Mouse (Mus musculus) hindbrain, postnatal 0 days (tissue): ENCODE results near the gene Flvcr2. TPM values are rescaled to one million over a fixed set of nuclear protein-coding genes. Genes with fewer than 3 reads are reported as not detected.
"Not testable (repeated sequence)": the region's sequence is repeated elsewhere in the genome, so short reads cannot be mapped to it uniquely, and the experiment has no call there.

Experiments
- ATAC-seq: fragments of 200-750 bp; cut with Nextera tagmentation; 2 replicates; pipeline ENCODE4 v1.8.0; 2017; ENCODE audit warnings: mild to moderate bottlenecking, moderate TSS enrichment, moderate library complexity
- DNase-seq: peaks from one replicate; pipeline ENCODE4 v3.0.0-alpha.2; 2015; ENCODE audit warnings: low spot score
- H3K27ac ChIP-seq: fragments of 300-500 bp; sonication (generic); 2 replicates; pipeline ENCODE4 v1.5.1; 2014; ENCODE audit warnings: mild to moderate bottlenecking
- H3K27me3 ChIP-seq: fragments of 300-500 bp; sonication (generic); 2 replicates; pipeline ENCODE4 v1.6.1; 2014; ENCODE audit warnings: low read length, mixed read lengths; ENCODE audit not compliant: insufficient read depth
- H3K36me3 ChIP-seq: fragments of 300-500 bp; sonication (generic); 2 replicates; pipeline ENCODE4 v1.6.1; 2014; ENCODE audit warnings: low read length, mixed read lengths; ENCODE audit not compliant: insufficient read depth
- H3K4me1 ChIP-seq: fragments of 300-500 bp; sonication (generic); 2 replicates; pipeline ENCODE4 v1.6.1; 2014; ENCODE audit warnings: antibody characterized with exemption, low read length, mixed read lengths; ENCODE audit not compliant: insufficient read depth
- H3K4me2 ChIP-seq: fragments of 300-500 bp; sonication (generic); 2 replicates; pipeline ENCODE4 v1.6.1; 2014; ENCODE audit warnings: low read depth, mild to moderate bottlenecking, low read length, moderate library complexity, mixed read lengths
- H3K4me3 ChIP-seq: fragments of 300-500 bp; sonication (generic); 2 replicates; pipeline ENCODE4 v1.5.1; 2014; ENCODE audit warnings: low read length
- H3K9ac ChIP-seq: fragments of 300-500 bp; sonication (generic); replicated peaks from 2 replicates; pipeline ENCODE4 v1.6.1; 2014; ENCODE audit warnings: mild to moderate bottlenecking, low read length, moderate library complexity, mixed read lengths
- H3K9me3 ChIP-seq: fragments of 300-500 bp; sonication (generic); 2 replicates; pipeline ENCODE4 v1.6.1; 2016; ENCODE audit warnings: low read length, mixed read lengths
- CTCF ChIP-seq: IDR thresholded peaks from 2 replicates; pipeline ENCODE4 v1.5.1; 2016; ENCODE audit warnings: antibody characterized with exemption, control low read depth, low read depth
- WGBS: fragments of 180-500 bp; shearing (Covaris S2); extraction: QIAGEN DNeasy Blood & Tissue Kit; methylation state at CpG from one replicate; pipeline ENCODE4 v1.1.7; 2014; 5-methylcytosine and 5-hydroxymethylcytosine counted together
- polyA plus RNA-seq: library from polyadenylated mRNA; unstranded; fragments of >200 nt; fragmentation: Nextera tagmentation; extraction: Ambion mirVana; gene quantifications from 2 replicates; pipeline ENCODE4 v1.2.1, GENCODE M21; 2015
- total RNA-seq: library from RNA; depleted of rRNA; stranded (reverse); fragments of >200 nt; gene quantifications from 2 replicates; pipeline ENCODE4 v1.2.3, GENCODE M21; 2014; rRNA removed

The Flvcr2 gene
- total RNA-seq (4.1 and 9.5 TPM in 2 replicates), polyA plus RNA-seq (4.1 and 4.3 TPM in 2 replicates)

DNA sequence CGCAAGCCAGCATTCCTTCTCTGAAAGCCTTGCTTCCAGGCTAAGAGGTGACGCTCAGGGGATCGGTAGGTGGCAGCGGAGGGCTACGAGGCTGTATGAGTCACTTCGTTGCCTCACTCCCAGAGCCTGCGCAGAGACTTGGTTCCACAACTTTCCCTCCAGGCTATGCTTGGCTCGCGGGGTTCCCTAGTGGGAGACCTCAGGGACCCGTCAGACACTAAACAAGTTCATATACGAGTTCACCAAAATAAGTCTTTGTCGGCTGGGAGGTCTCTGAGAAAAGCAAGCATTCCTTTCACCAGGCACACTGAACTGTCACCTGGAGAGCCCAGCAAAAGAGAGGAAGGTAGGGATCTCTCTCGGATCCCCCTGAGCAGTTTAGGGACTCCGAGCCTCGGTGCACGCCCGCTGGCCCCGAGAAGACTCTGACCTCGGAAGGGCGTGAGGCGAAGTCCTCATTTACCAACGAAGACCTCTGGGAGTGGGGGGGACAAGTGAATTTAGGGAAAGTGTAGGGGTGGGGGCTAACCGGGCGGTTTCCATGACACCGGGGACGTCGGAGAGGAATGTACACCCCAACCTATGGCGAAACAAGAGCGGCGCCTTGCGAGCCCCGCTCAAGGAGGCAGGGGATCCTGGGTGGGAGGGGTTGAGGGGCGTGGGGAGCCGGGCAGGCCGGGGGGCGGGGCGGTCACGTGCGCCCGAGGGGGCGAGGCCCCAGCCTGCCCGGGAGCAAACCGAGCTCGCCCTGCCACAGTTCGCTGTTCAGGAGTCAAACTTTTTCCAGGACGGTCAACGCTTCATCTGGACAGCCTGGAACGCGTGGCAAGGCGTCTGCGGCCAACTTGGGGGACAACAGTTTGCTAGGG lies at the start of gene Flvcr2:
Gene Flvcr2, plus strand, starts transcription at position 713 of the 869 bp plus-strand sequence.
- 1% methylated on average over 47 of the region's 51 CpGs for WGBS
- Histone ChIP-seq H3K4me2 (peak within 1 kb of the TSS; percentile 95), H3K27ac (no peak within 1 kb of the TSS), H3K9ac (peak within 1 kb of the TSS; percentile 21; the same call in 1 of the 2 replicates), H3K9me3 (no peaks in the 10 kb centered on the region), H3K36me3 (no peaks in the 10 kb centered on the region), H3K4me3 (peak within 1 kb of the TSS; percentile 42), H3K4me1 (peaks cover 8% of the 10 kb centered on the region), H3K27me3 (no peaks in the 10 kb centered on the region)
- TF ChIP-seq CTCF = peak; percentile 88
- peak; percentile 85 for DNase-seq
- ATAC-seq = peak; percentile 87

DNA sequence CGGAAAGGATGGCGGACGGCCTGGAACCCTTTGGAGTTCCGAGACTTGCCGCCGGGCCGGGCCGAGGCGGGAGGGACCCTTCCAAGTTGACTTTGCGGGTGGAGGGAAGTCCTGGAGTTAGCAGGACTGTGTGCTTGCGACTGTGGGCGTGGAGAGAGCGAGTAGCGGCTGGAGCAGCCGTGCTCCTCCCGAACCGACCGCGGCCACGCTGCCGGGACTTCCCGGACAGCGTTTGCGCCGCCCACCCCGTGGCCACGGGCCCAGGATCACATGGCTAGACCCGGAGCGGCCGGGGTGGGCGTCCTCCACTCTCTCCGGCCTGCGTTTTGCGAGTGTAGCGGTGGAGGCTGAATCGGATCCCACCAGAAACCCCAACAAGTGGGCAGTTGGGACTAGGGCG lies 48.2 kb upstream of the Flvcr2 start:
- ATAC-seq = peak; percentile 86
- H3K27ac ChIP-seq = not testable (repeated sequence)
- 41% methylated on average over 9 of the region's 37 CpGs for WGBS

DNA sequence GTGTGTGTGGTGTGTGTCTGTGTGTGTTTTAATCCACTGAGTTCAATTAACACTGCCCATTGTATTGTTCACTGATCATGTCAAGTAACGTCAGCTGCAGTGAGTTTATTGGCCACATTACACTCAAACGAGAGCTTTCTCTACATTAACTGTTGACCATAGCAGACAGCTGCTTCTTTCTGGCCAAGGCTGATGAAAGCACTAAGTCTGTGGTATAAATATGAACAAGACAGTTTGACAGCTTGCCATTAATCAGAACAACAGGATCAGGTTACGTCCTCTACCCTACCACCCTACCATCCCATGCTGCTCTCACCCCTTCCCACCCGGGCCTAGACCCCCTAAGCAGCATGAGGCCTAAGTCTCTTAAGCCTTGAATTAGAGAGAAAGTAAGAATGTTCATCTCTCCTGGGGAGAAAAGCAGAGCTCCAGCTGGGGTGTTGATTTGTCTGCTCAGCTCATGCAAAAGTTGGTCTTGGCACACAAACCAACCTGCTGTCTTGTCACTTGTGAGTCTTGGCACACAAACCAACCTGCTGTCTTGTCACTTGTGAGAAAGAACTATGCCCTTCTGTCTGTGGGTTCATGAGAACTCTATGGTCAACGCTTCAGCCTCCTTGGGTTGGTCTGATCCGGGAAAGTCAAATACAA lies 46.0 kb upstream of the Flvcr2 start:
- Histone ChIP-seq H3K27me3 (no peaks in the 10 kb centered on the region), H3K27ac (peak overlapping the region; percentile 27; the same call in 1 of the 2 replicates), H3K4me1 (peaks cover 4% of the 10 kb centered on the region; the same call in 1 of the 2 replicates), H3K4me2 (no peak overlapping the region), H3K9me3 (no peaks in the 10 kb centered on the region), H3K4me3 (no peak overlapping the region), H3K9ac (no peak overlapping the region), H3K36me3 (no peaks in the 10 kb centered on the region)
- DNase-seq (peak; percentile 76), ATAC-seq (peak; percentile 44; the same call in 1 of the 2 replicates)
- WGBS = 45% methylated on average over 6 of the region's 6 CpGs
- TF ChIP-seq CTCF = no peak

More for the DNA sequence above, 48.2 kb upstream of the Flvcr2 start:
- not testable (repeated sequence) for H3K9me3 ChIP-seq, DNase-seq, H3K9ac ChIP-seq, H3K27me3 ChIP-seq, H3K36me3 ChIP-seq, H3K4me3 ChIP-seq, H3K4me1 ChIP-seq
- peak overlapping the region; percentile 37; the same call in 1 of the 2 replicates for H3K4me2 ChIP-seq

DNA sequence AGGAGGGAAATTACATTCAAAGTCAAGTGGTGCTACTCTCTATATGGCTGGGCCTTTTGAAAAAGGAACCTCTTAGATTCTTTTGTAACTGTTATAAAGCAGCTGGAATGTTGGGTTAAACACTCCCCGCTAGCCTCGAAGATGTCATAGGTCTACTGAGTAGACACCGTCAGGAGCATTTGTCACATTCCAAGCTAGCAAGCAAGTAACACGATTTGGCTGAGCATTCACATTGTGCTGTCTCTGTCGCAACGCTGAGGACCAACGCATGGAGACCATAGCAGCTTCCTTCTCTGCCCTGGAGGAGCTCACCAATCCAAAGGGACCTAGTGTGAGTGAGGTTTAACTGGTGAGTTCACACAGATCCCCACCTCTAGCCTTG lies 45.5 kb upstream of the Flvcr2 start:
- H3K9me3 ChIP-seq = no peaks in the 10 kb centered on the region
- peaks cover 7% of the 10 kb centered on the region; the same call in 1 of the 2 replicates for H3K4me1 ChIP-seq
- no peak for TF ChIP-seq CTCF
- no peak overlapping the region for H3K4me2 ChIP-seq
- no peak overlapping the region for H3K9ac ChIP-seq
- H3K36me3 ChIP-seq = no peaks in the 10 kb centered on the region
- H3K27ac ChIP-seq = no peak overlapping the region; the same call in 1 of the 2 replicates
- DNase-seq = no peak
- no peak for ATAC-seq
- WGBS = 55% methylated on average over 7 of the region's 7 CpGs
- H3K27me3 ChIP-seq = no peaks in the 10 kb centered on the region
- H3K4me3 ChIP-seq = no peak overlapping the region

DNA sequence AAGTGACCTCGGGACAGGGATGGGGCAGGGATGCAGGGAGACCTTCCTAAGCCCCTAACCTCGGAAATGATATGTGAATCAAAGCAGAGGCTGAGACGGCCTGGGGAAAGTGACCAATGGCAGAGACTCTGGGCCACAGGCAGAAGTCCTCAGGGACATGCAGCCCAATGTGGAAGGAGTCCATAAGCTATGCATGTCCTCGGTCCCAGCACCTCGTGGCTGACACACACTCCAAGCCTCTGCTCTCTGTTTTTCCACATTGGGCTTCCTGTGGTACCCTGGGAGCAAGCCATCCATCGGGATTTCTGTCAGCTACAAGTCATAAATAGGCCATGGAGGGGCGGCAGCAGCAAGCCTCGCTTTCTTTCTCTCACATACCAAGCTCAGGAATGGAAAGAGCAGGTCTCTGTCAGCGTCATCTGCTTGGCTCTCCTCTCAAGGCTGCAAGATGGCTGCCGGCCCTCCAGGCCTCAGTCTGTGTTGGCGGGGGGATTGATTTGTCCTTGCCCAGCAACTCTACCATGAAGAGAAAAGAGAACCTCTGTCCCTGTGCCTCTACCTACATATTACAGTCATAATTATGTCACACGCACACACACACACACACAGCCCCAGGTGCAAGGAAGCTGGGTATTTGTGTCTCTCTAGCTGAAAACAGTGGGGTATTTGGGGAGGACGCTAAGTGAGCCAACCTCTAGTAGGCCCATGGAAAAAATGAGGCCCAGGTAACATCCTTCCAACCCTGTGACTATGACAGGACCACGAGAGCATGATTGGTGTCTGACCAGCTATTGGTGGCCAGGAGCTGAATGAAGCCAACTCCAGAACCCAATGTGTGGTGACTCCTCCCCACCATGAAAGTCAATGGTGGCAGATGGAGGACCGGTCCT lies 43.9 kb upstream of the Flvcr2 start:
- WGBS = 74% methylated on average over 15 of the region's 15 CpGs
- TF ChIP-seq CTCF = no peak
- H3K4me2 ChIP-seq = no peak overlapping the region
- H3K9ac ChIP-seq = no peak overlapping the region
- no peaks in the 10 kb centered on the region for H3K9me3 ChIP-seq
- no peak for ATAC-seq
- no peak for DNase-seq
- H3K27me3 ChIP-seq = no peaks in the 10 kb centered on the region
- H3K36me3 ChIP-seq = no peaks in the 10 kb centered on the region
- H3K4me3 ChIP-seq = no peak overlapping the region
- peaks cover 7% of the 10 kb centered on the region; the same call in 1 of the 2 replicates for H3K4me1 ChIP-seq
- H3K27ac ChIP-seq = no peak overlapping the region

DNA sequence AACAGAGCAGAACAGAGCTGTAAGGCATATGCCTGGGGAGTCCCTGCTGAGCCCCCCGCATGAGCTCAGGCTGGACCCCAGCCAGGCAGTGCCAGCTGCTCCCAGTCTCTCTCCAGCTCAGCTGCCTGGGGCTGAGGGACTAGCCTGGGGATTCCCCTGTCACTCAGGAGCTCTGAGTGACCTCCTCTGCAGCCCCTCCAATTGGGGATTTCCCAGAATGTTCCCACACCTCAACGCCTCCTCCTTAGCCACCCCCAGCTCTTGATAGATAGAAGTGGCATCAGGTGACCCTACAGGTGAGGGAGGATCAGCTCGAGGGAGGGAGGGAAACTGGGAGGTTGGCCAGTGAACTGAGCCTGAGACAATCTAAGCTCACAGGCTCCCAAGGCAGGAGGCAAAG lies 42.8 kb upstream of the Flvcr2 start:
- Histone ChIP-seq H3K9me3 (no peaks in the 10 kb centered on the region), H3K27me3 (no peaks in the 10 kb centered on the region), H3K4me2 (no peak overlapping the region), H3K36me3 (no peaks in the 10 kb centered on the region), H3K27ac (no peak overlapping the region), H3K4me1 (peaks cover 7% of the 10 kb centered on the region; the same call in 1 of the 2 replicates), H3K9ac (no peak overlapping the region), H3K4me3 (no peak overlapping the region)
- no peak for ATAC-seq
- 62% methylated on average over 3 of the region's 3 CpGs for WGBS
- no peak for TF ChIP-seq CTCF
- no peak for DNase-seq
